Mouse (Mus musculus) embryonic facial prominence, embryonic 13.5 days (tissue): ENCODE results near the gene Slc38a1. TPM values are rescaled to one million over a fixed set of nuclear protein-coding genes. Genes with fewer than 3 reads are reported as not detected.
A peak's percentile ranks its signal among the peaks of the same experiment; 100 is the strongest.

Experiments
- ATAC-seq: fragments of 200-750 bp; cut with Nextera tagmentation; 2 replicates; pipeline ENCODE4 v1.8.0; 2017; ENCODE audit warnings: low read depth; ENCODE audit not compliant: insufficient number of reproducible peaks, insufficient read depth, low FRiP score, low TSS enrichment
- H3K27ac ChIP-seq: fragments of 300-500 bp; sonication (generic); 2 replicates; pipeline ENCODE4 v1.5.1; 2015; ENCODE audit warnings: moderate library complexity, mild to moderate bottlenecking, inconsistent platforms
- H3K27me3 ChIP-seq: fragments of 300-500 bp; sonication (generic); 2 replicates; pipeline ENCODE4 v1.6.1; 2015; ENCODE audit warnings: mild to moderate bottlenecking, inconsistent platforms
- H3K36me3 ChIP-seq: fragments of 300-500 bp; sonication (generic); 2 replicates; pipeline ENCODE4 v1.6.1; 2015; ENCODE audit warnings: mild to moderate bottlenecking, inconsistent platforms
- H3K4me1 ChIP-seq: fragments of 300-500 bp; sonication (generic); 2 replicates; pipeline ENCODE4 v1.6.1; 2015; ENCODE audit warnings: inconsistent platforms
- H3K4me2 ChIP-seq: fragments of 300-500 bp; sonication (generic); 2 replicates; pipeline ENCODE4 v1.6.1; 2015; ENCODE audit warnings: moderate library complexity, mild to moderate bottlenecking, inconsistent platforms
- H3K4me3 ChIP-seq: fragments of 300-500 bp; sonication (generic); 2 replicates; pipeline ENCODE4 v1.5.1; 2015; ENCODE audit warnings: mild to moderate bottlenecking, inconsistent platforms
- H3K9ac ChIP-seq: fragments of 300-500 bp; sonication (generic); 2 replicates; pipeline ENCODE4 v1.6.1; 2015; ENCODE audit warnings: mild to moderate bottlenecking, inconsistent platforms
- H3K9me3 ChIP-seq: fragments of 300-500 bp; sonication (generic); 2 replicates; pipeline ENCODE4 v1.6.1; 2016; ENCODE audit warnings: inconsistent platforms
- WGBS: fragments of 180-500 bp; shearing (Covaris S2); methylation state at CpG from one replicate; pipeline ENCODE4 v1.1.7; 2015; ENCODE audit warnings: mixed read lengths; 5-methylcytosine and 5-hydroxymethylcytosine counted together
- polyA plus RNA-seq: library from polyadenylated mRNA; unstranded; fragments of >200 nt; fragmentation: Nextera tagmentation; extraction: Ambion mirVana; gene quantifications from 2 replicates; pipeline ENCODE4 v1.2.1, GENCODE M21; 2015

The Slc38a1 gene
- polyA plus RNA-seq, 1 experiment from 2014 or later, result 64.2 TPM

- Histone ChIP-seq H3K36me3 (peaks cover 62% of the 10 kb centered on the region), H3K9me3 (no peaks in the 10 kb centered on the region), H3K27ac (peak overlapping the region; percentile 64), H3K9ac (no peak overlapping the region), H3K4me2 (no peak overlapping the region), H3K27me3 (no peaks in the 10 kb centered on the region), H3K4me1 (peaks cover 10% of the 10 kb centered on the region), H3K4me3 (no peak overlapping the region)
- 65% methylated on average over 10 of the region's 10 CpGs for WGBS
- ATAC-seq, result no peak
Measured at GRCm38 (mm10) chr15:96604282-96604681, 38.4 kb downstream of the Slc38a1 start.

DNA sequence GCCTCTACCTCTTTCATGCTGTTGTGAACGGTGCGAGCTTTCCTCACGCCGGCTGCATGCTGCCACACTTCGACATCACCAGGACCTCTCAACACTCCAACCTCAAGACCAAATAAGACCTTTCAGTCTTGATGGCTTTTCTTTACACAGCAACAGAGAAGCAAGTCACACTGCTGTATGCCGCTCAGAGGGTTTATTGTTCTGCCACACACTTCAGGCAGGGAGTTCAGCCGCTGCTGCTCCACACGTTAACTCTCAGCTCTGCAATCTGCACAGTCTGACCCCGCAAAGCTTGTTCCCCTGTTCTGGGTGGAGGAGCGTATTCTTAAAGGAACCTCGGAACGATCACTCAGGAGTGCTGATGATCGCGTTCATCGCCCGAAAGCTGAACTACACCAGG lies 40.7 kb downstream of the Slc38a1 start:
- Histone ChIP-seq H3K4me1 (peaks cover 22% of the 10 kb centered on the region), H3K36me3 (peaks cover 49% of the 10 kb centered on the region), H3K4me3 (no peak overlapping the region), H3K9ac (no peak overlapping the region), H3K9me3 (no peaks in the 10 kb centered on the region), H3K27ac (no peak overlapping the region), H3K4me2 (no peak overlapping the region), H3K27me3 (no peaks in the 10 kb centered on the region)
- 87% methylated on average over 16 of the region's 16 CpGs for WGBS
- no peak for ATAC-seq

GRCm38 (mm10) chr15:96599852-96600781 lies 42.6 kb downstream of the Slc38a1 start:
- Histone ChIP-seq H3K36me3 (peaks cover 33% of the 10 kb centered on the region), H3K27ac (no peak overlapping the region), H3K9ac (no peak overlapping the region), H3K9me3 (no peaks in the 10 kb centered on the region), H3K4me3 (no peak overlapping the region), H3K27me3 (no peaks in the 10 kb centered on the region), H3K4me2 (no peak overlapping the region), H3K4me1 (peaks cover 21% of the 10 kb centered on the region)
- 92% methylated on average over 21 of the region's 21 CpGs for WGBS
- ATAC-seq, result no peak

GRCm38 (mm10) chr15:96598888-96599578 lies 43.7 kb downstream of the Slc38a1 start:
- Histone ChIP-seq H3K9ac (no peak overlapping the region), H3K4me3 (no peak overlapping the region), H3K4me1 (peaks cover 16% of the 10 kb centered on the region), H3K27me3 (no peaks in the 10 kb centered on the region), H3K4me2 (no peak overlapping the region; the same call in 1 of the 2 replicates), H3K27ac (no peak overlapping the region), H3K9me3 (no peaks in the 10 kb centered on the region), H3K36me3 (peaks cover 33% of the 10 kb centered on the region)
- ATAC-seq, result no peak
- WGBS, result 60% methylated on average over 11 of the region's 11 CpGs

DNA sequence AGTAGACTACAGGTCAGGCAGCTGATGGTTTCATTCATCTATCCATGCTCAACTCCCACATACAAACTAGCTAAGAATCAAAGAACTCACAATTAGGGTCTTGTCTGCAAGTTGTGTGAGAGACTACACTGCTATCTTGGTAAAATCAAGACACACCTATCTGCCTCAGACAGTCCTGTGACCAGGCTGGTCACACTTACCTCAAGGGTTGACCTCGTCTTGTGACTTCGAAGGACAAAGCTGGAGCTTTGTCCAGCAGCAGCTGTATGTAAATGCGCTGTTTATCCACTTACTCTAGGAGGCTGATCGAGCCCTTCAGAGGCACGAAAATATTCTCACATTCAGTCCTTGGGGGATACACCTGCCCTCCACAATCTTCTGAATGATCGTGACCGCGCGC lies 45.6 kb downstream of the Slc38a1 start:
- 92% methylated on average over 9 of the region's 9 CpGs for WGBS
- Histone ChIP-seq H3K27ac (no peak overlapping the region), H3K36me3 (peaks cover 33% of the 10 kb centered on the region), H3K27me3 (no peaks in the 10 kb centered on the region), H3K9ac (no peak overlapping the region), H3K4me2 (no peak overlapping the region), H3K9me3 (no peaks in the 10 kb centered on the region), H3K4me1 (peaks cover 30% of the 10 kb centered on the region), H3K4me3 (no peak overlapping the region)
- no peak for ATAC-seq

DNA sequence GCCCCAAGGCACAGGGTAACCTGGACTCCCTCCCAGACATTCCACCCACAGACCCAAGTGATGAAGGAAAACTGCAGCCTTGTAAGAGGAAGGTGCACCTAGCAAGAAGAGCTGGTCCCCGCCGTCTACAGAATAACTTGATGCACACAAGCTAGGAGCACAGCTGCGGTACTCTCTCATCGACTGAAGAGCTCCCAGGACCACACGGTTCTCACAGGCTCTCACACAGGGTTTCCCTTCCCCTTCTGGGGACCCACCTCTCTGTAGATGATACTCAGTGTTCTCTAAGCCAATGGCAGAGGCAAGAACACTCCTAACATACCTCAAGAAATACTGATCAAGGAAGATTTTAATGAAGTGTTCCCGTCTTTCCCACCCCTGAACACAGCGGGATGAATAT lies 48.4 kb downstream of the Slc38a1 start:
- Histone ChIP-seq H3K9ac (no peak overlapping the region), H3K27ac (no peak overlapping the region; the same call in 1 of the 2 replicates), H3K9me3 (no peaks in the 10 kb centered on the region), H3K4me3 (no peak overlapping the region), H3K27me3 (no peaks in the 10 kb centered on the region), H3K4me1 (peaks cover 30% of the 10 kb centered on the region), H3K36me3 (peaks cover 24% of the 10 kb centered on the region), H3K4me2 (no peak overlapping the region)
- ATAC-seq, result no peak
- WGBS, result 91% methylated on average over 7 of the region's 7 CpGs

GRCm38 (mm10) chr15:96593866-96594265 lies 48.8 kb downstream of the Slc38a1 start:
- ATAC-seq, result no peak
- Histone ChIP-seq H3K9me3 (no peaks in the 10 kb centered on the region), H3K36me3 (peaks cover 26% of the 10 kb centered on the region), H3K27me3 (no peaks in the 10 kb centered on the region), H3K27ac (peak overlapping the region; percentile 60; the same call in 1 of the 2 replicates), H3K4me1 (peaks cover 28% of the 10 kb centered on the region), H3K9ac (peak overlapping the region; percentile 46; the same call in 1 of the 2 replicates), H3K4me2 (no peak overlapping the region), H3K4me3 (no peak overlapping the region)
- 78% methylated on average over 7 of the region's 7 CpGs for WGBS

- H3K9me3 ChIP-seq, result no peaks in the 10 kb centered on the region
- H3K4me2 ChIP-seq, result no peak overlapping the region
- H3K4me1 ChIP-seq, result peaks cover 27% of the 10 kb centered on the region
- WGBS, result 60% methylated on average over 6 of the region's 6 CpGs
- no peak for ATAC-seq
- H3K27ac ChIP-seq, result peak overlapping the region; percentile 60; the same call in 1 of the 2 replicates
- H3K9ac ChIP-seq, result peak overlapping the region; percentile 46; the same call in 1 of the 2 replicates
- H3K4me3 ChIP-seq, result no peak overlapping the region
- peaks cover 30% of the 10 kb centered on the region for H3K36me3 ChIP-seq
- no peaks in the 10 kb centered on the region for H3K27me3 ChIP-seq
Measured at GRCm38 (mm10) chr15:96593457-96593856, 49.3 kb downstream of the Slc38a1 start.

- no peak for ATAC-seq
- Histone ChIP-seq H3K36me3 (peaks cover 30% of the 10 kb centered on the region), H3K4me2 (no peak overlapping the region), H3K9ac (no peak overlapping the region), H3K27ac (no peak overlapping the region), H3K4me3 (no peak overlapping the region), H3K27me3 (no peaks in the 10 kb centered on the region), H3K9me3 (no peaks in the 10 kb centered on the region), H3K4me1 (peaks cover 24% of the 10 kb centered on the region)
- 67% methylated on average over 13 of the region's 13 CpGs for WGBS
Measured at GRCm38 (mm10) chr15:96592976-96593375, 49.7 kb downstream of the Slc38a1 start.

DNA sequence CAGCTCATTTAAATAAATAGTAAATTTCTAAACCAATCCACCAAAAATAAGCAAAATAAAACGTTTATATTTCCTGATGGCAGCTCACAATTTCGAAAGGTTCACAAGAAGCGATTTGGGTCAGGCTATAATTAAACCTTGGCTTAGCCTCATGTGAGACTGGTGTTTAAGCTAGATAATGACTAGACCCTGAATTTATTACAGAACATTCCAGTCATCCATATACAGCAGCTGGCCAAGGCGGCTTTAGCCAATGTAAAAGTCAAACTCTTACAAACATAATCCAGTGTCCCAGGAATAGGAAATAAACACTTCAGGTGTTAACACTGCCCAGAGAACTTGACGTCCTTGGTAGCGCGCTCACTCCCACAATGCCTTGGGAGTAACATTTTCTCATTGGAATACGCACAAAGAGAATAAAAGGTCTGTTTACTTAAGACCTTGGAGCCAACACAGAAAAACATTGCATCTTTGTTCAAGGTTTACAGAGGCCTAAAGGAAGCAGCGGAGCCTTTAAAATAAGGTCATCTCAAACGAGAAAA lies 50.8 kb downstream of the Slc38a1 start:
- WGBS, result 84% methylated on average over 10 of the region's 10 CpGs

DNA sequence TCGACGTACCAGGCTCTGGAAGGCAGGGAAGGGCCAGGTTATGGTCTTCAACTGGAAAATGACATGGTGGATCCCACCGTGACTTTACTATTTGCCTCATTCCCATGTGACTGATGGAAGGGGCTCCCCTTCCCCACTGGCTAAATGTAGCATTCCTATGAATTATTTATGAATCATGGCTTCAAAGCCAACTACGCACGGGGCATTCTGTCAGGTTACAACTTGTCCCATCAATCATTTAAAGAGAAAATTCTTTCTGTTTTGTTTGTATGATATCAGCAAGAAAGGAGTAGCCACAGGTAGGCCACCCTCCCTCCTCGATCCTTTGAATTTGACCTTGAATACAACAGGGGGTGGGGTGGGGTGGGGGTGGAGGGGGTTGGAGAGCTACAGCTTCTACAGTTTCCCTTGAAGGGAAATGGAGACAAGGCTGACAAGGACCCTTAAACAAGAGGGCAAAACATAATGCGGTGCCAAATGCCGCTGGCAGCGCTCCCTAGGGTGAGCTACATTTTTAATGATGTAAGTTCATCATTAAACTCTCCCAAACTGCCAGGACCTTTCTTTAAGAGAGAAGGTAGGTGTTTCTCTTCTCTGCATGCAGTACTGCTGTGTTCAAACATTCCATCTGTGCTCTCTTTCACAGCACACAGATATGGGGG lies 53.6 kb downstream of the Slc38a1 start:
- Histone ChIP-seq H3K27ac (no peak overlapping the region), H3K27me3 (no peaks in the 10 kb centered on the region), H3K9ac (no peak overlapping the region), H3K4me2 (no peak overlapping the region), H3K4me3 (no peak overlapping the region), H3K4me1 (peaks cover 20% of the 10 kb centered on the region), H3K9me3 (no peaks in the 10 kb centered on the region), H3K36me3 (peaks cover 63% of the 10 kb centered on the region)
- 77% methylated on average over 9 of the region's 9 CpGs for WGBS
- no peak for ATAC-seq

More for the DNA sequence above, 50.8 kb downstream of the Slc38a1 start:
- no peak overlapping the region for H3K4me3 ChIP-seq
- no peaks in the 10 kb centered on the region for H3K9me3 ChIP-seq
- H3K27ac ChIP-seq, result no peak overlapping the region
- ATAC-seq, result no peak
- no peak overlapping the region for H3K4me2 ChIP-seq
- H3K27me3 ChIP-seq, result no peaks in the 10 kb centered on the region
- peaks cover 24% of the 10 kb centered on the region for H3K4me1 ChIP-seq
- H3K9ac ChIP-seq, result no peak overlapping the region
- H3K36me3 ChIP-seq, result peaks cover 36% of the 10 kb centered on the region
